In the genomic region with DNA sequence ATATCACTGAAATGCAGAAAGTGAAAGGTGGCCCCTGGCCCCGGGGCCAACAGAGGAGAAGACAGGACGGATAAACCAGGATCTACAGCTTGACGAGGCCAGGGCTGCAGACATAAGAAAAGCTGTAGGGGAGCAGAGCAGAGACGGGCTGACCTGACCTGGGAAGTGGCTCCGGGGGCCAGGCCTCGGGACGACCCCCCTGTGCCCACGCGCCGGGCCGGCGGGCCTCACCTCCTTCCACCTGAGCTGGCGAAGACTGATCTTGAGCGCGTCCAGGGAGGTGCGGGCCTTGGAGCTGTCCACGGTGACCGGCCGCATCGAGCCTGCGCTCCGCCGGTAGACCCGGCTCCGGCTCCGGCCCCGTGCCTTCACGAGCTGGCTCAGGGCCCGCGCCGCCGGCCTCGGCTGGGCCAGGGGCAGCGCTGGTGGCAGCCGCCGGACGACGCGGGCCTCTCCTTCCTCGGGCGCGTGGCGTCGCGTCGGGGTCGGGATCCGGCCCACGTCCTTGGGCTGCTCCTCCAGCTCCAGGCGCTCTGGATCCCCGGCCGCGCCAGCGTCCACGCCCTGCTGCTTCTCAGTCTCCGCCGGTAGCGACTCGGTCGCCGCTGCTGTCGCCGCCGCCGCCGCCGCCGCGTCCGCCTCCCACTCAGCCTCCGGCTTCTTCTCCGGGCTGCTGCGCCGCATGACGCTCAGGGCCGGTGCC, we compare ENCODE assay signal across 8 mouse cellular contexts. TPM values are rescaled to one million over a fixed set of nuclear protein-coding genes. Genes with fewer than 3 reads are reported as not detected.
DNase-seq lines count a peak whose midpoint lies in the region; ATAC-seq and TF ChIP-seq lines count a peak whose summit lies in the region.

No protein-coding gene starts in this region.

- no peaks in the 10 kb centered on the region for H3K36me3 ChIP-seq in forebrain, embryonic 16.5 days (ENCODE audit: control insufficient read depth, insufficient read depth)

- H3K27ac ChIP-seq in left cerebral cortex, adult 2 months, result peak overlapping the region; percentile 90
- peak overlapping the region; percentile 59 for H3K27ac ChIP-seq in forebrain, embryonic 16.5 days (ENCODE audit: low read length)

- no peaks in the 10 kb centered on the region for H3K9me3 ChIP-seq in forebrain, embryonic 16.5 days (ENCODE audit: control insufficient read depth, low read length)

- H3K9ac ChIP-seq in forebrain, embryonic 16.5 days (replicated peaks; ENCODE audit: low read depth, low read length), result peak overlapping the region; percentile 75

- no peaks in the 10 kb centered on the region for H3K27me3 ChIP-seq in forebrain, embryonic 16.5 days (replicated peaks; ENCODE audit: control insufficient read depth, insufficient read depth, low read length)

- intact Hi-C loops in left cerebral cortex, adult 2 months (cut with DNase I), result no loop called here

- peak overlapping the region; percentile 98 for H3K4me2 ChIP-seq in forebrain, embryonic 16.5 days (ENCODE audit: low read length)

- peaks cover 21% of the 10 kb centered on the region for H3K4me1 ChIP-seq in forebrain, embryonic 16.5 days (replicated peaks; ENCODE audit: control insufficient read depth, insufficient read depth, low read length)

- TF ChIP-seq CTCF in left cerebral cortex, adult 2 months (IDR thresholded peaks at IDR 0.05), result no peak

- under 1% methylated on average over 67 of the region's 76 CpGs for WGBS in forebrain, embryonic 16.5 days

- peak overlapping the region; percentile 84 for H3K4me3 ChIP-seq in left cerebral cortex, adult 2 months
- H3K4me3 ChIP-seq in forebrain, embryonic 16.5 days (replicated peaks; ENCODE audit: low read length), result peak overlapping the region; percentile 79

- DNase-seq in left cerebral cortex, adult 2 months (ENCODE audit: extremely low spot score in 1 of 2, low spot score in 2 of 2), result peak; percentile 42 to 63
- DNase-seq in left cerebral cortex, adult 9 months (ENCODE audit: low spot score in 2 of 2), result no peak
- peak; percentile 53 for DNase-seq in cerebellum, adult 11 months
- DNase-seq in heart, postnatal 4 days, result peak; percentile 61
- DNase-seq in layer of hippocampus, adult 8-10 months (ENCODE audit: low spot score in 2 of 2), result peak; percentile 26 to 39
- peak; percentile 61 to 72 for DNase-seq in lung, postnatal 4 days
- DNase-seq in retina, postnatal 1 day, result peak; percentile 64

- peak; percentile 71 for ATAC-seq in forebrain, embryonic 16.5 days

RNA-seq across cellular contexts. Expression of a gene that starts 0.6 kb away (rescaled TPM):
- 10 to 100 TPM; 40.2 to 42.2 TPM for total RNA-seq in left cerebral cortex, adult 2 months (2021)
- polyA plus RNA-seq in forebrain, embryonic 16.5 days (2015; fragmentation: Nextera tagmentation; extraction: Ambion mirVana), result 2.5 and 3.2 TPM in 2 replicates
- 1 to 10 TPM; 2.2 to 2.7 TPM for total RNA-seq in heart, postnatal 4 days (2021)
- 10 to 100 TPM; 33.4 to 40.3 (median 38.6) TPM for total RNA-seq in layer of hippocampus, adult 8-10 months (2022)

Comparison
In these comparisons a context has a peak if more than half of its experiments do, and no peak if none do; other contexts are left out.
1. DNase-seq: peak in left cerebral cortex, adult 2 months (2 of 2), cerebellum, adult 11 months (single experiment), heart, postnatal 4 days (single experiment), layer of hippocampus, adult 8-10 months (2 of 2), lung, postnatal 4 days (2 of 2) and retina, postnatal 1 day (single experiment); none in left cerebral cortex, adult 9 months (0 of 2).
2. RNA of a gene that starts 0.6 kb away (total RNA-seq): 40.2 to 42.2 TPM in left cerebral cortex, adult 2 months and 33.4 to 40.3 TPM in layer of hippocampus, adult 8-10 months; 2.2 to 2.7 TPM in heart, postnatal 4 days; every median in the first group is over 4 times any median in the second.